Mouse (Mus musculus) myocyte (in vitro differentiated cells): ENCODE data around the gene Cbr1.

Experiments
- POLR2A ChIP-seq: IDR thresholded peaks from one replicate; pipeline ENCODE4 v1.6.1; 2011; ENCODE audit warnings: low read depth, mild to moderate bottlenecking, control low read depth, moderate library complexity; ENCODE audit not compliant: insufficient read length
- REST ChIP-seq: IDR thresholded peaks from one replicate; pipeline ENCODE4 v1.6.1; 2011; ENCODE audit warnings: mild to moderate bottlenecking, control low read depth, moderate library complexity; ENCODE audit not compliant: insufficient read depth, insufficient read length
- USF1 ChIP-seq: IDR thresholded peaks from one replicate; pipeline ENCODE4 v1.6.1; 2011; ENCODE audit warnings: low read depth, mild to moderate bottlenecking, control low read depth, moderate library complexity

DNA sequence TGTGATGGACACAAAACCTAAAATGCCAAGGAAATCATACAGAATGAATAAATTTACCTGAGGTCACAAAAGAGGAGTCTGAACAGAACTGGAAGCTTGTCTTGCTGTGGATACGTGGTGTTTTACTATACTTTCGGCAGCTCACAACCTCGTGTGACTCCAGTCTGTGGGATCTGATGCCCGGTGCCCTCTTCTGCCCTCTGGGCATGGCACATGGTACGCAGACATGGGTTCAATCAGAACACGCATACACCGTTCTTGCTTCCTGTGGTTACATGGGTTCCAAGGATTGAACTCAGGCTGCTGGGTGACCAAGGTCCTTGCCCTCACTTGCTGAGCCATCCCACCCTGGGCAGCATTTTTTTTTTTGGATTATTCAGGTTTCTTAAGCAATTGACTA, 493 bp downstream of the Cbr1 start:
- no peak for TF ChIP-seq REST
- TF ChIP-seq POLR2A: no peak
- no peak for TF ChIP-seq USF1
